Mouse (Mus musculus) neutrophil, adult 83 days (primary cell): ENCODE results near the gene Mrap2. TPM values are rescaled to one million over a fixed set of nuclear protein-coding genes. Genes with fewer than 3 reads are reported as not detected.

Experiments used
- total RNA-seq, 2 experiments: library from RNA; stranded (reverse); gene quantifications; one replicate each; pipeline ENCODE4 v1.2.4; 2023

Gene Mrap2
- not detected for total RNA-seq

GRCm38 (mm10) chr9:87144106-87144505 lies at the start of gene Mrap2:
Mrap2 (plus strand) TSS chr9:87144306.

Other genes with a start within 250 kb of the Mrap2 start
- not detected for gene Ripply2, start 128.8 kb upstream of the Mrap2 start, total RNA-seq
- 100 to 1,000 TPM; 119 to 136 TPM for gene Cyb5r4, start 122.3 kb upstream of the Mrap2 start, total RNA-seq
- gene Cep162, start 111.2 kb downstream of the Mrap2 start, total RNA-seq, result 1 to 10 TPM; 3.3 to 3.7 TPM